ENCODE assay signal across 16 mouse cellular contexts in the genomic region with DNA sequence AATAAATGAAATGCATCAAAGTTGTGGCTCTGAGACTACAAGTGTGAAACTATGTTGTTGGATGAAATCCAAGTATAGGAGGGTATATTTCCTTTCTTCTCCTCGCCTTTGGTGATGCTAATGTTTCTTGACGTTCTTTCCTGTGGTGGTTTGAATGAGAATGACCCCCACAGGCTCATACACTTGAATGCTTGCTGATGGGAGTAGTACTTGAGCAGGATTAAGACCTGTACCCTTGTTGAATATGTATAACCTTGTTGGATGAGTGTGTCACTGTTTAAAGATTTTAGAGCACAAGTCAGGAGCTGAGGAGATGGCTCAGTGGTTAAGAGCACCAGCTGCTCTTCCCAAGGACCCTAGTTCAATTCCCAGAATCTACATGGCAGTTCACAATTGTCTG.
"Had no signal": no experiment of that assay in that cellular context is flagged by ENCODE, and none has a peak within 500 bp of the region (broad histone marks: within the 10 kb centered on the region; RNA-seq: fewer than 3 reads in every experiment).

No protein-coding gene starts in this region.

- H3K4me2 ChIP-seq: neural tube, embryonic 12.5 days; neural tube, embryonic 13.5 days; neural tube, embryonic 15.5 days; stomach, embryonic 15.5 days had no signal

- H3K27me3 ChIP-seq: neural tube, embryonic 12.5 days; neural tube, embryonic 13.5 days; neural tube, embryonic 15.5 days; stomach, embryonic 15.5 days had no signal

- H3K36me3 ChIP-seq: neural tube, embryonic 12.5 days; neural tube, embryonic 13.5 days; neural tube, embryonic 15.5 days; stomach, embryonic 15.5 days had no signal

- H3K27ac ChIP-seq: neural tube, embryonic 12.5 days; neural tube, embryonic 13.5 days; neural tube, embryonic 15.5 days; stomach, embryonic 15.5 days; stomach, postnatal 0 days had no signal

- H3K9me3 ChIP-seq: neural tube, embryonic 12.5 days; neural tube, embryonic 13.5 days; neural tube, embryonic 15.5 days; stomach, embryonic 15.5 days had no signal

- H3K4me1 ChIP-seq: neural tube, embryonic 12.5 days; neural tube, embryonic 13.5 days; neural tube, embryonic 15.5 days; stomach, embryonic 15.5 days had no signal

- H3K9ac ChIP-seq: neural tube, embryonic 12.5 days; neural tube, embryonic 13.5 days; neural tube, embryonic 15.5 days; stomach, embryonic 15.5 days had no signal

- DNase-seq: retina, postnatal 1 day; right cerebral cortex, adult 18-20 months; right cerebral cortex, postnatal 14 days; right cerebral cortex, postnatal 25 days; right cerebral cortex, postnatal 4 days; thymus, adult 18-20 months; thymus, adult 2 months; thymus, postnatal 14 days; thymus, postnatal 25 days; thymus, postnatal 36 days; thymus, postnatal 4 days had no signal

- H3K4me3 ChIP-seq: neural tube, embryonic 12.5 days; neural tube, embryonic 13.5 days; neural tube, embryonic 15.5 days; stomach, embryonic 15.5 days had no signal
